ENCODE assay signal across 8 mouse cellular contexts in genomic region chr13:89668069-89668468, GRCm38 (mm10).
DNase-seq lines count a peak whose midpoint lies in the region; ATAC-seq and TF ChIP-seq lines count a peak whose summit lies in the region.

No protein-coding gene starts in this region.

- H3K4me1 ChIP-seq in liver, embryonic 11.5 days (replicated peaks; ENCODE audit: control insufficient read depth, insufficient read depth, low read length): no peaks in the 10 kb centered on the region
- H3K4me1 ChIP-seq in intestine, postnatal 0 days (replicated peaks; ENCODE audit: control insufficient read depth, insufficient read depth, low read length): no peaks in the 10 kb centered on the region

- H3K9me3 ChIP-seq in liver, embryonic 11.5 days (ENCODE audit: control insufficient read depth, low read length): no peaks in the 10 kb centered on the region
- H3K9me3 ChIP-seq in intestine, postnatal 0 days (ENCODE audit: control insufficient read depth): no peaks in the 10 kb centered on the region

- no peaks in the 10 kb centered on the region for H3K36me3 ChIP-seq in liver, embryonic 11.5 days (ENCODE audit: control insufficient read depth, insufficient read depth, low read length)
- H3K36me3 ChIP-seq in intestine, postnatal 0 days (ENCODE audit: control insufficient read depth, insufficient read depth): no peaks in the 10 kb centered on the region

- 59% methylated on average over 1 of the region's 1 CpGs for WGBS in liver, embryonic 11.5 days
- 64% methylated on average over 1 of the region's 1 CpGs for WGBS in intestine, postnatal 0 days

- peak; percentile 75 for TF ChIP-seq CTCF in intestine, postnatal 0 days (IDR thresholded peaks at IDR 0.05; ENCODE audit: low read depth)

- no peak overlapping the region for H3K4me3 ChIP-seq in liver, embryonic 11.5 days (ENCODE audit: low read depth, low read length)
- no peak overlapping the region for H3K4me3 ChIP-seq in intestine, postnatal 0 days (ENCODE audit: low read depth, low read length)

- H3K27me3 ChIP-seq in liver, embryonic 11.5 days (replicated peaks; ENCODE audit: control insufficient read depth, insufficient read depth, low read length): no peaks in the 10 kb centered on the region
- H3K27me3 ChIP-seq in intestine, postnatal 0 days (replicated peaks; ENCODE audit: control insufficient read depth, insufficient read depth, low read length): no peaks in the 10 kb centered on the region

- H3K4me2 ChIP-seq in liver, embryonic 11.5 days: no peak overlapping the region
- no peak overlapping the region for H3K4me2 ChIP-seq in intestine, postnatal 0 days (replicated peaks; ENCODE audit: low read depth)

- peak; percentile 39 for DNase-seq in adrenal gland, postnatal 10 days
- no peak for DNase-seq in adrenal gland, postnatal 4 days (ENCODE audit: low spot score in 2 of 2)
- DNase-seq in liver, embryonic 11.5 days (ENCODE audit: low spot score): no peak
- no peak for DNase-seq in liver
- peak; percentile 34 for DNase-seq in mesoderm, embryonic 11.5 days (ENCODE audit: low read depth, low spot score)
- no peak for DNase-seq in yolk sac, embryonic 10.5 days (ENCODE audit: low spot score)

- H3K9ac ChIP-seq in liver, embryonic 11.5 days (ENCODE audit: low read depth, low read length): no peak overlapping the region
- H3K9ac ChIP-seq in intestine, postnatal 0 days (ENCODE audit: low read depth, low read length): no peak overlapping the region

- ATAC-seq in liver, embryonic 11.5 days (replicated peaks; ENCODE audit: low FRiP score): 0 out of 2 replicates have a peak, but pooled peaks have one; percentile 34
- ATAC-seq in common myeloid progenitor, adult 5-6 weeks (replicated peaks; ENCODE audit: low read depth, poor library complexity, severe bottlenecking): peak; percentile 98
- ATAC-seq in intestine, postnatal 0 days: no peak; the same call in 1 of the 2 replicates

- no peak overlapping the region for H3K27ac ChIP-seq in liver, embryonic 11.5 days (ENCODE audit: low read depth, low read length)
- no peak overlapping the region for H3K27ac ChIP-seq in intestine, postnatal 0 days (ENCODE audit: low read depth, low read length)

Comparison
In these comparisons a context has a peak if more than half of its experiments do, and no peak if none do; other contexts are left out.
1. DNase-seq: peak in adrenal gland, postnatal 10 days (single experiment) and mesoderm, embryonic 11.5 days (single experiment); none in adrenal gland, postnatal 4 days (0 of 2), liver, embryonic 11.5 days (single experiment), liver (single experiment) and yolk sac, embryonic 10.5 days (single experiment).